Mouse (Mus musculus) B cell, adult (primary cell): ENCODE results near the gene Heatr9. TPM values are rescaled to one million over a fixed set of nuclear protein-coding genes. Genes with fewer than 3 reads are reported as not detected.

ENCODE experiments used
- total RNA-seq: library from RNA; stranded (reverse); gene quantifications from 4 replicates; pipeline ENCODE4 v1.2.4, GENCODE M21; 2023; ENCODE audit not compliant: inconsistent age

Heatr9 gene
- 0.27 TPM in 1 of 4 replicates, not detected in the others for total RNA-seq

DNA sequence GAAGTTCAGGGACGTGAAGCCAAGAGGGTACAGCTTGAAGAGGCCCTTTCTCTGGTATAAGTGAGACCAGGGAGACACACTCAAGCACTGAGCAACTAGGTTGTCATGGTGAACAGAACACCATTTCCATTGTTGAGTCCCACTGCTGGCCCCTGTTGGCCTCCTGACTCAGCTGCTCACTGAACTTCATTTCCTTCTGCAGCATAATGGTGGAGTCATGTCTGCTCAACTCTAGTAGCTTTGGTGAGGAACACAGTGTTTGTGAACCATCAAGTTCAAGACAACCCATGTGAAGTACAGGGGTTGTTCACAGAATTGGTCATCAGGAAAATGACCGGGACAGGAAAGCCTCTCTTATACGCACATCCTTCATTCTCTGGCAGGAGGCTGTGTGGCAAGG is at the start of gene Heatr9:
Gene Heatr9, minus strand, starts transcription at position 101 of the 400 bp plus-strand sequence.

DNA sequence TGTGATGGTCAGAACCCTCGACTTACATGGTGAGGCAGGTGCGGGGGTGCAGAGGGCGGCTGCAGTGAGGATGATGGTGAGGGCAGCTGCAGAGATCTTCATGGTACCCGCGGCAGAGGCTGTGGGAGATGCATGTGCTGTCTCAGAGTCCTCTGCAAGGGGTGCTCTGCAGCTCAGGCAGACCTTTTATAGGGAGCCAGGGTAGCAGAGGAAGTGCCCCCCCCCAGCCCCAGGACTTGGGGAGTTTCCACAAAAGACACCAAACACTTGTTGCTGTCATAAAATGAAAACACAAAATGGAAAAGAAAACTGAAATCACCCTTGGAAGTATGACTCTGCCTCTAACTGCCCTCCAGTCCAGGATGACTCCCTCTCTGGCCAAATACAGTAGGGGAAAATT is 8.4 kb upstream of the Heatr9 start, which contains the start of gene Ccl5:
Gene Ccl5, minus strand, starts transcription at position 159 of the 400 bp plus-strand sequence.

DNA sequence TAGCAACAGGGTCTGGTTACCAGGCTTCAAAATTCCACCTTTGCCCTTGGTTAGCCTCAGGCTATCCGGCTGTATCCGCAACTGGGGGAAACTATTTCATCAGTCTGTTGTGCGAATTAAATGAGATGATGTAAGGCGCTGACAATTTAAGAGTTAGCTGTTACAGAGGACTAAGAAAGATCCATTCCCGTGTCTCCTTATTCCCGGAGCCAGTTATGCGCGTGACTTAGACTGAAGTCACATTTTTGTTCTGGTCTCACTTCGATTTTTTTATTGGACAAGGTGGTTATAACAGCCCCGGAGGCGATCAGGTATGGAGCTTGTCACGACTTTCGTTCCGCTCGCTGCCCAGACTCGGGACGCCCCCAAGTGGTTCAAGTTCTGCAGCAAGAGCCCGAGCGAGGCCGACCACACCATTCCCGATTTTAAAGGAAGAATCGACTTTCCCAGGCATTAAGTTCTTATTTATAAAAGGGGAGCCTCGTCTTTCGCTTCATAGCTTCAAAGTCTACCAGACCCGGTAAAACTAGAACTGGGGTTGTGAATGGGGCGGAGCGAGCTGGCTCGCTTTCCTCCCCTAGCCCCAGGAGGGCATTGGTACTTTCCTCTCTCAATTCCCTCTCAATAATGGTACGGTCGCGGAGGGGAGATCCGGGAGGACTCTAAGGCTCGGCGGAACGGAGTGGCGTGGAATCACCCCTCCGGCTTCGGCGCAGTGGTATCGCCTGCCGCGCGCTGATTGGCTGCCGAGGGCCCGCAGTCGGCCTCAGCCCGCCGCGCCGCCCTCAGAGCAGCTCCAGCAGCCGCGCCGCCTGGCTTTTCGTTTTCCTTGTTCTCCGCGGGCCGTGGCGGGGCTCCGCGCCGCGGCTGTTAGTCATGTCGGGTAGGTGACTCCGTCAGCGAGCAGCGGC is 49.4 kb downstream of the Heatr9 start, which contains the start of gene Taf15:
Gene Taf15, plus strand, starts transcription at position 763 of the 911 bp plus-strand sequence.

DNA sequence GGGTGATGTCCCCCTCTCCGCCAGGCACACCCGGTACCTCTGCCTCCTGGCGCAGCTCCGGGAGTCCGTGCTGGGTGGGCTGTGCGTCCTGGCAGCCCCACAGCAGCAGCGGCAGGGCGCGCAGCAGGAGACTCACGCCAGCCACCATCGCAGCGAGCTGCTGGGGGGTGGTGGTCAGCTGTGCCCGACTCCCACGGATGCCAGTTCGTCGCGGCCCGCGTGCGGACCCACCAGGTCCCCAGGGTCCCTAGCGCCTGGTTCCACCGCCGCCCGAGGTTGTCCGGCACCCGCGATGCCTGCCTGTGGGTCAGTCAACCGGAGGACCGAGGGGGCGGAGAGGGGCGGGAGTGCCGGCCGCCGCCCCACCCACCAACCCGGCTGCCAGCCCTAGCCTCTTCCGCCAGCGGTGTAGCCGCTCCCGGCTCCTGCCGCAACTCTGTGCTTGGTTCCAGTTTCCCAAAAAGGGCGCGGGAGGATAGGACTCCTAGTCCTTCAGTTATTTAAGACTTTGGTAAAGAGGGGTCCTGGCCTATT is 59.2 kb downstream of the Heatr9 start, which contains the start of gene Mmp28:
Gene Mmp28, minus strand, starts transcription at position 361 of the 534 bp plus-strand sequence.

Other genes with a start within 250 kb of the Heatr9 start
- not detected in 4 replicates for gene Slfn14, start 235.4 kb downstream of the Heatr9 start, total RNA-seq
- 144 to 154 TPM (median 148 TPM) in 4 replicates for gene Ap2b1, start 223.2 kb downstream of the Heatr9 start, total RNA-seq
- 16.5 to 26.4 TPM (median 18.4 TPM) in 4 replicates for gene Pex12, start 219.6 kb downstream of the Heatr9 start, total RNA-seq
- 0.87 to 1.4 TPM (median 1.1 TPM) in 4 replicates for gene Rasl10b, start 113.0 kb downstream of the Heatr9 start, total RNA-seq
- not detected in 4 replicates for gene Gas2l2, start 92.7 kb downstream of the Heatr9 start, total RNA-seq
- gene 1700020L24Rik, start 84.5 kb downstream of the Heatr9 start, total RNA-seq: 0.87 TPM in 1 of 4 replicates, not detected in the others
- 0.83 TPM in 1 of 4 replicates, not detected in the others for gene Mmp28, start 59.1 kb downstream of the Heatr9 start, total RNA-seq
- gene Taf15, start 49.1 kb downstream of the Heatr9 start, total RNA-seq: 148 to 177 TPM (median 160 TPM) in 4 replicates
- gene Ccl5, start 8.3 kb upstream of the Heatr9 start, total RNA-seq: 4.5 to 7.8 TPM (median 6.5 TPM) in 4 replicates
- gene Ccl9, start 56.5 kb upstream of the Heatr9 start, total RNA-seq: 0.27 to 1.2 TPM in 2 of 4 replicates, not detected in the others
- 0.48 to 3.4 TPM (median 1.1 TPM) in 4 replicates for gene Ccl6, start 70.9 kb upstream of the Heatr9 start, total RNA-seq
- not detected in 4 replicates for gene Rpl9-ps1, start 123.4 kb upstream of the Heatr9 start, total RNA-seq
- 18.2 to 22.4 TPM (median 21.0 TPM) in 4 replicates for gene Ccl3, start 127.2 kb upstream of the Heatr9 start, total RNA-seq
- gene Ccl4, start 140.4 kb upstream of the Heatr9 start, total RNA-seq: 3.7 to 9.7 TPM (median 5.5 TPM) in 4 replicates
- 5.2 to 9.3 TPM (median 7.7 TPM) in 4 replicates for gene Wfdc17, start 181.8 kb upstream of the Heatr9 start, total RNA-seq
- 0.90 TPM in 1 of 4 replicates, not detected in the others for gene Wfdc18, start 186.8 kb upstream of the Heatr9 start, total RNA-seq
- gene Wfdc21, start 224.8 kb upstream of the Heatr9 start, total RNA-seq: 1.4 to 5.6 TPM (median 3.1 TPM) in 4 replicates
- gene Heatr6, start 231.5 kb upstream of the Heatr9 start, total RNA-seq: 49.8 to 55.3 TPM (median 54.1 TPM) in 4 replicates